Mouse (Mus musculus) liver, embryonic 11.5 days (tissue): Measurements from ENCODE around the gene Plin4. TPM values are rescaled to one million over a fixed set of nuclear protein-coding genes. Genes with fewer than 3 reads are reported as not detected.
A peak's percentile ranks its signal among the peaks of the same experiment; 100 is the strongest.

Experiments used
- ATAC-seq: fragments of 200-750 bp; cut with Nextera tagmentation; replicated peaks from 2 replicates; pipeline ENCODE4 v1.8.0; 2017; ENCODE audit warnings: moderate number of reproducible peaks, mild to moderate bottlenecking, moderate TSS enrichment, moderate library complexity; ENCODE audit not compliant: low FRiP score
- DNase-seq: peaks from one replicate; pipeline ENCODE4 v3.0.0-alpha.2; 2017; ENCODE audit warnings: low spot score
- H3K27ac ChIP-seq: fragments of 300-500 bp; sonication (generic); 2 replicates; pipeline ENCODE4 v1.5.1; 2014; ENCODE audit warnings: mild to moderate bottlenecking, low read depth, low read length, control low read depth
- H3K27me3 ChIP-seq: fragments of 300-500 bp; sonication (generic); replicated peaks from 2 replicates; pipeline ENCODE4 v1.6.1; 2014; ENCODE audit warnings: low read length, mixed read lengths; ENCODE audit not compliant: control insufficient read depth, insufficient read depth
- H3K36me3 ChIP-seq: fragments of 300-500 bp; sonication (generic); 2 replicates; pipeline ENCODE4 v1.6.1; 2014; ENCODE audit warnings: mild to moderate bottlenecking, low read length, moderate library complexity, mixed read lengths; ENCODE audit not compliant: control insufficient read depth, insufficient read depth
- H3K4me1 ChIP-seq: fragments of 300-500 bp; sonication (generic); replicated peaks from 2 replicates; pipeline ENCODE4 v1.6.1; 2014; ENCODE audit warnings: low read length, mixed read lengths; ENCODE audit not compliant: control insufficient read depth, insufficient read depth
- H3K4me2 ChIP-seq: fragments of 300-500 bp; sonication (generic); 2 replicates; pipeline ENCODE4 v1.6.1; 2014; ENCODE audit warnings: mild to moderate bottlenecking, control low read depth, moderate library complexity
- H3K4me3 ChIP-seq: fragments of 300-500 bp; sonication (generic); 2 replicates; pipeline ENCODE4 v1.5.1; 2014; ENCODE audit warnings: low read depth, low read length, control low read depth
- H3K9ac ChIP-seq: fragments of 300-500 bp; sonication (generic); 2 replicates; pipeline ENCODE4 v1.6.1; 2014; ENCODE audit warnings: low read depth, low read length, control low read depth
- H3K9me3 ChIP-seq: fragments of 300-500 bp; sonication (generic); 2 replicates; pipeline ENCODE4 v1.6.1; 2016; ENCODE audit warnings: low read length, inconsistent platforms, mixed read lengths; ENCODE audit not compliant: control insufficient read depth
- WGBS: fragments of 180-500 bp; shearing (Covaris S2); extraction: QIAGEN DNeasy Blood & Tissue Kit; methylation state at CpG from one replicate; pipeline ENCODE4 v1.1.7; 2014; 5-methylcytosine and 5-hydroxymethylcytosine counted together
- polyA plus RNA-seq: library from polyadenylated mRNA; unstranded; fragments of >200 nt; fragmentation: Nextera tagmentation; extraction: Ambion mirVana; gene quantifications from 2 replicates; pipeline ENCODE4 v1.2.1, GENCODE M21; 2014

Plin4 gene
- 0.14 TPM in 1 of 2 replicates, not detected in the other for polyA plus RNA-seq

GRCm38 (mm10) chr17:56109219-56110051 lies at the start of gene Plin4:
Gene Plin4, minus strand, starts transcription at chr17:56109803.
- ATAC-seq (no peak), DNase-seq (no peak)
- whole genome bisulfite sequencing = 51% methylated on average over 10 of the region's 10 CpGs
- Histone ChIP-seq H3K27me3 (no peaks in the 10 kb centered on the region), H3K9me3 (no peaks in the 10 kb centered on the region), H3K4me2 (no peak within 1 kb of the TSS), H3K27ac (no peak within 1 kb of the TSS), H3K36me3 (no peaks in the 10 kb centered on the region), H3K4me3 (no peak within 1 kb of the TSS), H3K4me1 (no peaks in the 10 kb centered on the region), H3K9ac (no peak within 1 kb of the TSS)

GRCm38 (mm10) chr17:56153643-56154042 lies 44.0 kb upstream of the Plin4 start:
- Histone ChIP-seq H3K27me3 (peaks cover 50% of the 10 kb centered on the region), H3K27ac (no peak overlapping the region), H3K4me2 (no peak overlapping the region), H3K4me3 (no peak overlapping the region), H3K9me3 (no peaks in the 10 kb centered on the region), H3K9ac (no peak overlapping the region), H3K36me3 (no peaks in the 10 kb centered on the region), H3K4me1 (no peaks in the 10 kb centered on the region)
- peak; percentile 63 for DNase-seq
- ATAC-seq = peak; percentile 50; the same call in 1 of the 2 replicates
- 48% methylated on average over 9 of the region's 9 CpGs for WGBS

GRCm38 (mm10) chr17:56149897-56150296 lies 40.3 kb upstream of the Plin4 start:
- Histone ChIP-seq H3K4me1 (no peaks in the 10 kb centered on the region), H3K36me3 (no peaks in the 10 kb centered on the region), H3K27me3 (peaks cover 57% of the 10 kb centered on the region), H3K4me3 (no peak overlapping the region), H3K27ac (no peak overlapping the region), H3K4me2 (no peak overlapping the region), H3K9ac (no peak overlapping the region), H3K9me3 (no peaks in the 10 kb centered on the region)
- WGBS = 55% methylated on average over 2 of the region's 2 CpGs
- ATAC-seq = no peak
- no peak for DNase-seq

GRCm38 (mm10) chr17:56148790-56149618 lies 39.4 kb upstream of the Plin4 start:
- no peak overlapping the region for H3K27ac ChIP-seq
- ATAC-seq (no peak), DNase-seq (no peak)
- no peak overlapping the region for H3K9ac ChIP-seq
- WGBS = 4% methylated on average over 30 of the region's 30 CpGs
- H3K36me3 ChIP-seq = no peaks in the 10 kb centered on the region
- H3K27me3 ChIP-seq = peaks cover 63% of the 10 kb centered on the region
- H3K4me1 ChIP-seq = no peaks in the 10 kb centered on the region
- H3K4me2 ChIP-seq = peak overlapping the region; percentile 24
- H3K9me3 ChIP-seq = no peaks in the 10 kb centered on the region
- H3K4me3 ChIP-seq = no peak overlapping the region

GRCm38 (mm10) chr17:56148280-56148679 lies 38.7 kb upstream of the Plin4 start:
- peak overlapping the region; percentile 24 for H3K4me2 ChIP-seq

GRCm38 (mm10) chr17:56147420-56147819 lies 37.8 kb upstream of the Plin4 start:
- no peak overlapping the region for H3K27ac ChIP-seq
- DNase-seq (no peak), ATAC-seq (no peak)
- 57% methylated on average over 12 of the region's 12 CpGs for WGBS
- no peak overlapping the region for H3K9ac ChIP-seq
- H3K4me2 ChIP-seq = no peak overlapping the region
- H3K27me3 ChIP-seq = peaks cover 78% of the 10 kb centered on the region
- H3K36me3 ChIP-seq = no peaks in the 10 kb centered on the region
- H3K9me3 ChIP-seq = no peaks in the 10 kb centered on the region
- H3K4me1 ChIP-seq = no peaks in the 10 kb centered on the region
- H3K4me3 ChIP-seq = no peak overlapping the region

More at GRCm38 (mm10) chr17:56148280-56148679, 38.7 kb upstream of the Plin4 start:
- H3K9me3 ChIP-seq = no peaks in the 10 kb centered on the region
- ATAC-seq (no peak), DNase-seq (no peak)
- H3K36me3 ChIP-seq = no peaks in the 10 kb centered on the region
- H3K9ac ChIP-seq = no peak overlapping the region
- 19% methylated on average over 9 of the region's 9 CpGs for WGBS
- H3K4me3 ChIP-seq = no peak overlapping the region
- peaks cover 71% of the 10 kb centered on the region for H3K27me3 ChIP-seq
- no peaks in the 10 kb centered on the region for H3K4me1 ChIP-seq
- H3K27ac ChIP-seq = no peak overlapping the region

- WGBS = 23% methylated on average over 9 of the region's 9 CpGs
- no peak for DNase-seq
- Histone ChIP-seq H3K9ac (no peak overlapping the region), H3K4me1 (peaks cover 10% of the 10 kb centered on the region), H3K4me2 (no peak overlapping the region), H3K4me3 (no peak overlapping the region), H3K27me3 (peaks cover 91% of the 10 kb centered on the region), H3K9me3 (no peaks in the 10 kb centered on the region), H3K36me3 (no peaks in the 10 kb centered on the region), H3K27ac (no peak overlapping the region)
- ATAC-seq = no peak
These were observed 36.5 kb upstream of the Plin4 start for GRCm38 (mm10) chr17:56146131-56146530.

- Histone ChIP-seq H3K27me3 (peaks cover 96% of the 10 kb centered on the region), H3K36me3 (no peaks in the 10 kb centered on the region), H3K9ac (no peak overlapping the region), H3K4me1 (peaks cover 13% of the 10 kb centered on the region), H3K4me3 (no peak overlapping the region), H3K27ac (no peak overlapping the region), H3K4me2 (no peak overlapping the region), H3K9me3 (no peaks in the 10 kb centered on the region)
- DNase-seq = no peak
- WGBS = 68% methylated on average over 9 of the region's 9 CpGs
- no peak for ATAC-seq
These were observed 34.9 kb upstream of the Plin4 start for GRCm38 (mm10) chr17:56144546-56144945.
